Mouse (Mus musculus): ENCODE data around the gene Abca4.

DNA sequence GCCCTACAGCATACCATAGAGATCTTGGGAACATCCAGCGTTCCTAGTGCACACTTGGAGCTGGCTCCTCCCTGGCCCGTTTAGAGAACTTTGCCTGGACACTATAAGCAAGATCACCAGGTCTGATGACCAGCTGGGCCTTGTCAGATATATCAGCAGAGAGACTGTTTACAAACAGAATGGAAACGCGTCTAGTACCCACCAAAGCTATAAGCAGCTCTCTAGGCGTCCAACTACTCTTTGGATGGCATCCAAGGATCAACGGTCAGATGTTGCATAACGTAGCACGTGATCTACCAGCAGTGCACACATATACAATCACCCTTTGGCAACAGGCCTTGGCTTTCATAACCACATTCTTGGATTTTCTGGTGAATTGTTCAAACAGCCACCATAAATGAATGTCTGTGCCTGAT lies 154.7 kb downstream of the Abca4 start:
- TF ChIP-seq NRF1 (IDR thresholded peaks at IDR 0.05; ENCODE audit: insufficient read depth, low read depth, low read length, poor library complexity, severe bottlenecking) = no peak
- no peak for TF ChIP-seq CTCF (IDR thresholded peaks at IDR 0.05 in 2 of 3, conservative IDR thresholded peaks at IDR 0.05 in 1 of 3; ENCODE audit: control insufficient read depth in 1 of 3, insufficient read depth in 1 of 3, low read depth in 2 of 3, low read length in 3 of 3, poor library complexity in 1 of 3, severe bottlenecking in 1 of 3)
